Comparison of ENCODE assay signal across 8 mouse cellular contexts in the genomic region with DNA sequence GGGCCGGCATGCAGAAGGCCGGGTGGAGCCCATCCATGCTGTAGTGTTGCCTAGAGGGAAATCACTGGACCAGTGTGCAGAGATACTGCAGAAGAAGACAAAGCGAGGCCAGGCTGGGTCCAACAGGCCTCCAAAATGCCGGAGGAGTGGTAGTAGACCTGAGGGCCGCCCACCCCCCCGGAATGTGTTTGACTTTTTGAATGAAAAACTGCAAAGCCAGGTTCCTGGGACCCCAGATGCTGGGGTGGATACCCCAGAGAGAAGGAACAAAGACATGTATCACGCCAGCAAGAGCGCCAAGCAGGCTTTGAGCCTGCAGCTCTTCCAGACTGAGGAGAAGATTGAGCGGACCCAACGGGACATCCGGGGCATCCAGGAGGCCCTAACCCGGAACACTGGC. TPM values are rescaled to one million over a fixed set of nuclear protein-coding genes. Genes with fewer than 3 reads are reported as not detected.
DNase-seq lines count a peak whose midpoint lies in the region; ATAC-seq and TF ChIP-seq lines count a peak whose summit lies in the region.

Lime1 (plus strand) TSS at position 301 of the 400 bp plus-strand sequence.

- H3K4me2 ChIP-seq in limb, embryonic 14.5 days (replicated peaks; ENCODE audit: low read depth, low read length, severe bottlenecking): no peak within 1 kb of the TSS

- ATAC-seq in limb, embryonic 14.5 days (ENCODE audit: low FRiP score, low read depth): no peak

- no peaks in the 10 kb centered on the region for H3K27me3 ChIP-seq in limb, embryonic 14.5 days (ENCODE audit: control insufficient read depth, insufficient read depth, low read length)

- H3K9ac ChIP-seq in limb, embryonic 14.5 days (ENCODE audit: low read depth, low read length, severe bottlenecking): no peak within 1 kb of the TSS

- H3K4me1 ChIP-seq in limb, embryonic 14.5 days (ENCODE audit: control insufficient read depth, insufficient read depth, low read length): no peaks in the 10 kb centered on the region

- H3K27ac ChIP-seq in limb, embryonic 14.5 days (replicated peaks; ENCODE audit: low read depth, low read length): no peak within 1 kb of the TSS

- H3K36me3 ChIP-seq in limb, embryonic 14.5 days (ENCODE audit: control insufficient read depth, insufficient read depth, low read length): peaks cover 67% of the 10 kb centered on the region

- no peak within 1 kb of the TSS for H3K4me3 ChIP-seq in limb, embryonic 14.5 days (replicated peaks; ENCODE audit: low read length)

- no peak for TF ChIP-seq POLR2A in limb, embryonic 14.5 days (IDR thresholded peaks at IDR 0.05; ENCODE audit: borderline replicate concordance, extremely low read depth, insufficient read depth, insufficient read length)

- H3K9me3 ChIP-seq in limb, embryonic 14.5 days (ENCODE audit: control insufficient read depth, low read length): no peaks in the 10 kb centered on the region

- DNase-seq in layer of hippocampus, adult 18-20 months (ENCODE audit: low spot score in 2 of 2): no peak
- DNase-seq in layer of hippocampus, adult 9-10 months (ENCODE audit: low spot score): no peak
- no peak for DNase-seq in adrenal gland, postnatal 36 days
- no peak for DNase-seq in gonadal fat pad, adult 2 months (ENCODE audit: low read depth)
- no peak for DNase-seq in limb, embryonic 14.5 days (ENCODE audit: low spot score)
- DNase-seq in cerebellum, postnatal 10 days: no peak
- DNase-seq in right cerebral cortex, postnatal 10 days (ENCODE audit: low spot score in 2 of 2): no peak
- DNase-seq in urinary bladder, postnatal 36 days (ENCODE audit: low spot score in 2 of 2): no peak

- WGBS in limb, embryonic 14.5 days: 92% methylated on average over 12 of the region's 12 CpGs

RNA-seq across cellular contexts. Expression of gene Lime1, which starts in this region (rescaled TPM):
- 10 to 100 TPM; 37.1 to 43.2 TPM for total RNA-seq in layer of hippocampus, adult 18-20 months (2021)
- total RNA-seq in adrenal gland, postnatal 36 days (2021): 10 to 100 TPM; 13.4 to 18.1 TPM
- polyA plus RNA-seq in gonadal fat pad, adult 2 months (2012; rRNA removed): 38.2 and 50.2 TPM in 2 replicates
- 63.3 and 84.7 TPM in 2 replicates for polyA plus RNA-seq in limb, embryonic 14.5 days (2012; rRNA removed)
- 21.3 and 26.8 TPM in 2 replicates for polyA plus RNA-seq in limb, embryonic 14.5 days (2014; fragmentation: Nextera tagmentation; extraction: Ambion mirVana)
